Mouse (Mus musculus): Measurements from ENCODE around the gene Grik1. TPM values are rescaled to one million over a fixed set of nuclear protein-coding genes. Genes with fewer than 3 reads are reported as not detected.

Gene Grik1
- polyA plus RNA-seq (2015; fragmentation: Nextera tagmentation; extraction: Ambion mirVana) = 1.9 and 2.2 TPM in 2 replicates

GRCm38 (mm10) chr16:88290132-88290772 is at the start of gene Grik1:
Grik1 (minus strand) TSS chr16:88290265.
- ATAC-seq (ENCODE audit: low FRiP score, low read depth) = peak; percentile 75
- no peaks in the 10 kb centered on the region for H3K9me3 ChIP-seq
- peaks cover 20% of the 10 kb centered on the region for H3K4me1 ChIP-seq
- peak within 1 kb of the TSS; percentile 52 for H3K4me3 ChIP-seq
- H3K27ac ChIP-seq = no peak within 1 kb of the TSS
- H3K9ac ChIP-seq = peak within 1 kb of the TSS; percentile 46
- peaks cover 44% of the 10 kb centered on the region for H3K27me3 ChIP-seq
- under 1% methylated on average over 27 of the region's 27 CpGs for WGBS
- no peaks in the 10 kb centered on the region for H3K36me3 ChIP-seq
- H3K4me2 ChIP-seq (replicated peaks) = peak within 1 kb of the TSS; percentile 96

DNA sequence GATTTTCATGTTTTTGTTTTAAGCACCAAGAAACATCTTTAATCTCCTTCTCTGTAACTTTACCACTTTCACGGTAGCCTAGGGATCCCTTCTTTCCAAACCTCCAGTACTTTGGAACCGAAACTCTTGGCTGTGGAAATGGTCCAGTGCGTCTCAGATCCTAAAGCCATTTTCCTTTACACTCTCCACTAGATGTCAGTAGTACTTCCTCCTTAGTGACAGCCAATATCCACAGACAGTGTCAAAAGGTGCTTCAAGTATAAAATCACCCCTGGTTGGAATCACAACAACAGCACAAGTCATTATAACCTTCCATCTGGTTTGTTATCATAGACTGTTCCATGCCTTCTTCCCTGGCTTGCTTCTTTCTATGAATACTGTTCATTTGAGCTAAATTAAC is 4.1 kb upstream of the Grik1 start:
- Histone ChIP-seq H3K9ac (no peak overlapping the region), H3K27me3 (peaks cover 27% of the 10 kb centered on the region), H3K9me3 (no peaks in the 10 kb centered on the region), H3K4me1 (peaks cover 17% of the 10 kb centered on the region), H3K4me3 (no peak overlapping the region), H3K4me2 (replicated peaks) (no peak overlapping the region), H3K27ac (no peak overlapping the region), H3K36me3 (no peaks in the 10 kb centered on the region)
- no peak for ATAC-seq (ENCODE audit: low FRiP score, low read depth)
- WGBS = 43% methylated on average over 3 of the region's 3 CpGs

GRCm38 (mm10) chr16:88289421-88290081 is 514 bp downstream of the Grik1 start:
- H3K4me2 ChIP-seq (replicated peaks) = peak overlapping the region; percentile 96
- H3K27me3 ChIP-seq = peaks cover 44% of the 10 kb centered on the region
- H3K36me3 ChIP-seq = no peaks in the 10 kb centered on the region
- peak overlapping the region; percentile 46 for H3K9ac ChIP-seq
- peak overlapping the region; percentile 52 for H3K4me3 ChIP-seq
- under 1% methylated on average over 40 of the region's 40 CpGs for WGBS
- no peak overlapping the region for H3K27ac ChIP-seq
- peaks cover 20% of the 10 kb centered on the region for H3K4me1 ChIP-seq
- H3K9me3 ChIP-seq = no peaks in the 10 kb centered on the region
- peak; percentile 48; the same call in 1 of the 2 replicates for ATAC-seq (ENCODE audit: low FRiP score, low read depth)

GRCm38 (mm10) chr16:88258407-88258806 is 31.7 kb downstream of the Grik1 start:
- Histone ChIP-seq H3K9ac (no peak overlapping the region), H3K4me1 (no peaks in the 10 kb centered on the region), H3K4me2 (replicated peaks) (no peak overlapping the region), H3K27ac (no peak overlapping the region), H3K27me3 (no peaks in the 10 kb centered on the region), H3K4me3 (no peak overlapping the region), H3K36me3 (no peaks in the 10 kb centered on the region), H3K9me3 (no peaks in the 10 kb centered on the region)
- WGBS = 86% methylated on average over 4 of the region's 4 CpGs
- no peak for ATAC-seq (ENCODE audit: low FRiP score, low read depth)

GRCm38 (mm10) chr16:88257072-88257471 is 33.0 kb downstream of the Grik1 start:
- WGBS = 49% methylated on average over 5 of the region's 5 CpGs
- no peak overlapping the region for H3K4me2 ChIP-seq (replicated peaks)
- no peak for ATAC-seq (ENCODE audit: low FRiP score, low read depth)
- no peaks in the 10 kb centered on the region for H3K4me1 ChIP-seq
- no peaks in the 10 kb centered on the region for H3K36me3 ChIP-seq
- H3K9ac ChIP-seq = no peak overlapping the region
- no peak overlapping the region for H3K4me3 ChIP-seq
- no peaks in the 10 kb centered on the region for H3K9me3 ChIP-seq
- no peak overlapping the region for H3K27ac ChIP-seq
- no peaks in the 10 kb centered on the region for H3K27me3 ChIP-seq

- Histone ChIP-seq H3K9me3 (no peaks in the 10 kb centered on the region), H3K4me1 (no peaks in the 10 kb centered on the region), H3K9ac (no peak overlapping the region), H3K36me3 (no peaks in the 10 kb centered on the region), H3K4me2 (replicated peaks) (no peak overlapping the region), H3K27me3 (no peaks in the 10 kb centered on the region), H3K4me3 (no peak overlapping the region), H3K27ac (no peak overlapping the region)
- 82% methylated on average over 3 of the region's 3 CpGs for WGBS
- ATAC-seq (ENCODE audit: low FRiP score, low read depth) = no peak
Observed at GRCm38 (mm10) chr16:88256101-88256500, 34.0 kb downstream of the Grik1 start.

DNA sequence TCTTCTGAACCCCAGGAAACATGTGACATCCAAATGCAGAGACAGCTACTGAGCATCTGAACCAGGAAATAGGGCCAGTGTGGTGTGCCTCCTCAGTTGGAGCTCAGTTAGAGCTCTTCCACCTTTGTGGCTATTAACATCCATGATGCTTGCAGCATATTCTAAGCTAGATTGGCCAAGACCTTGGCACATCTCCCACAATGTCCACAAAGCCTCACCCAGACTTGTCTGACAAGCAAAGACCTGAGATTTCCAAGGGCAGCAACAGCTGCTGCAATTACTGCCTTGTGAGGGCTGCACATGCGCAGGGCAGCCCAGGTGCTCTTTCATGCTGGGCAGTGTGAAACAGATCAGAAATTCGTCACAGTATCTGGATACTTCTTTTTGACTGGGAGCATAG is 37.4 kb downstream of the Grik1 start:
- ATAC-seq (ENCODE audit: low FRiP score, low read depth) = no peak
- Histone ChIP-seq H3K27ac (no peak overlapping the region), H3K4me2 (replicated peaks) (no peak overlapping the region), H3K9ac (no peak overlapping the region), H3K36me3 (no peaks in the 10 kb centered on the region), H3K4me3 (no peak overlapping the region), H3K4me1 (no peaks in the 10 kb centered on the region), H3K27me3 (no peaks in the 10 kb centered on the region), H3K9me3 (no peaks in the 10 kb centered on the region)
- whole genome bisulfite sequencing = 53% methylated on average over 2 of the region's 2 CpGs

DNA sequence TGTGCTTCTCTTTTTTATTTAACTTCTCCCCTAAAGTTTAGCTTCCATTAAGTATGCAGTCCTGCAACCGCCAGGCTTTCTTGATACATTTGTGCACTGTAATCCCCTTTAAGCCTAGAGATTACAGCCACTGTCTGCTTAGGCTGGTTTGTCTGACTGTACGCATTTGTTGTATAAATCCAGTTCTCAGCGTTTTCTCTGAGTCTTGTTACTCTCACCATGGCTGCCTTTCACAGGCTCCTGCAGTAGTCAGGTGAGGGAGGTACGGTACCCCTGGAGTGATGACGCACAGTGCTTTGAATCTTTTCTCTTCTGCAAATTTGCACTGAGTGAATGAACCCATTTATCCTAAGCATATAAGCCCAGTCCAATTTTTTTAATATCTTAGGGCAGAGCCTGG is 39.0 kb downstream of the Grik1 start:
- no peak for ATAC-seq (ENCODE audit: low FRiP score, low read depth)
- H3K4me1 ChIP-seq = no peaks in the 10 kb centered on the region
- no peak overlapping the region for H3K27ac ChIP-seq
- no peaks in the 10 kb centered on the region for H3K36me3 ChIP-seq
- H3K9me3 ChIP-seq = no peaks in the 10 kb centered on the region
- no peak overlapping the region for H3K9ac ChIP-seq
- no peaks in the 10 kb centered on the region for H3K27me3 ChIP-seq
- no peak overlapping the region for H3K4me3 ChIP-seq
- 67% methylated on average over 5 of the region's 5 CpGs for WGBS
- no peak overlapping the region for H3K4me2 ChIP-seq (replicated peaks)

- ATAC-seq (ENCODE audit: low FRiP score, low read depth) = no peak
- 74% methylated on average over 3 of the region's 3 CpGs for WGBS
- Histone ChIP-seq H3K4me2 (replicated peaks) (no peak overlapping the region), H3K36me3 (no peaks in the 10 kb centered on the region), H3K4me1 (no peaks in the 10 kb centered on the region), H3K27me3 (no peaks in the 10 kb centered on the region), H3K27ac (no peak overlapping the region), H3K4me3 (no peak overlapping the region), H3K9me3 (no peaks in the 10 kb centered on the region), H3K9ac (no peak overlapping the region)
Observed at GRCm38 (mm10) chr16:88249825-88250224, 40.2 kb downstream of the Grik1 start.

DNA sequence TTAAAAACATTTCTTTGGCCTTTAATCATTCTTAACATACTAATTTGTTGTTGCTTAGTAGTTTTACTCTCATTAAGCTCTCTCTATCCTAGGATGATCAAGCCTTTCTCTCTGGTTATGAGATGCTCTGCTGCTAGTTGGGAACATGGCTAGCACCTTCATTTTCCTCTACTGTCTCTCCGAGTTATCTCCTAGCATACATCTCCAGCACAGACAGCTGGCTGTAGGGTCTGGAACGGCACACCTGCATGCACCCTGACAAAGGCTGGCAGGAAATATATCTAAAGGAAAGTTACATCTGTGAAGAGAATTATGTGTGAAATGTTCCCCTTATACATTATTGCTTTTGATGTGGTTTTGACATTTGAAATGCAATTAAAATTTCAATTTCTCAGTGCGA is 42.5 kb downstream of the Grik1 start:
- H3K9me3 ChIP-seq = no peaks in the 10 kb centered on the region
- H3K27me3 ChIP-seq = no peaks in the 10 kb centered on the region
- no peaks in the 10 kb centered on the region for H3K4me1 ChIP-seq
- H3K4me3 ChIP-seq = no peak overlapping the region
- no peaks in the 10 kb centered on the region for H3K36me3 ChIP-seq
- ATAC-seq (ENCODE audit: low FRiP score, low read depth) = no peak
- 77% methylated on average over 3 of the region's 3 CpGs for WGBS
- H3K9ac ChIP-seq = no peak overlapping the region
- no peak overlapping the region for H3K27ac ChIP-seq
- H3K4me2 ChIP-seq (replicated peaks) = no peak overlapping the region

DNA sequence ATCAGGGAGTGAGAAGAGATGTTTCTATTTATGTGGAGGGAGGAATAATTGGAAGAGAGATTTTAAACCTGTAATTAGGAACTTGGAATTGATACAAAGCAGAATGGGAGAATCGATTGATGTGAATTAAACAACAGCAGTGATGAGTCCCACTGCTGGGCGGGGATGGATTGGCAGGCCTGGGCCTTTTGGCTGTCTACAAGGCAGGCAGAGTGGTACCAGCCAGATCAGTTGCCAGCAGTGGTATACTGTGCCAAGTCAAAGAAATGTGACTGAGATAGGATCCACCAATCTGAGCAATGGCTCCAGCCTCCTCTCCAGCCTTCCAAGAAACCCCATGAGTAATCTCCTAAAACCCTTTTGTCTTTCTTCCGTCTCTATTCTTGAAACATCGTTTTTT is 45.4 kb downstream of the Grik1 start:
- Histone ChIP-seq H3K4me2 (replicated peaks) (no peak overlapping the region), H3K27me3 (no peaks in the 10 kb centered on the region), H3K27ac (no peak overlapping the region), H3K9me3 (no peaks in the 10 kb centered on the region), H3K4me3 (no peak overlapping the region), H3K4me1 (no peaks in the 10 kb centered on the region), H3K36me3 (no peaks in the 10 kb centered on the region), H3K9ac (no peak overlapping the region)
- no peak for ATAC-seq (ENCODE audit: low FRiP score, low read depth)
- WGBS = 89% methylated on average over 4 of the region's 4 CpGs

DNA sequence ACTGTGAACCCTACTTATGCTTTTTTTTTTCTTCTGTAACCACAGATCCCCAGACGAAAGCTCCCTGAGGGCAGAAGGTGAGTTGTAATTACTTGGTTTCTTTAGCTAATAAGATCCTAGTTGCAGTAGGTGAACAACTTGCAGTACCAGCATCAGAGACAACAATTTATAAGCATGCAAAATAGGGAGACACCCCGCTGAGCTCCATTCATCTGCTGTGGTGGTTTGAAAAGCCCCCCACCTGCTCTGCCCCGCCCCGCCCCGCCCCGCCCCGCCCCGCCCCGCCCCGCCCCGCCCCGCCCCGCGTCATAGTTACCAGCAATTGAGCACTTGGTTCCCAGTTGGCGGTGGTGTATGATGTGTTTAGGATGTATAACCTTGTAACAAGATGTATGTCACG is 64.4 kb downstream of the Grik1 start:
- Histone ChIP-seq H3K9me3 (no peaks in the 10 kb centered on the region), H3K4me3 (no peak overlapping the region), H3K4me1 (no peaks in the 10 kb centered on the region), H3K27ac (no peak overlapping the region), H3K9ac (no peak overlapping the region), H3K36me3 (no peaks in the 10 kb centered on the region), H3K4me2 (replicated peaks) (no peak overlapping the region), H3K27me3 (no peaks in the 10 kb centered on the region)
- WGBS = 47% methylated on average over 16 of the region's 16 CpGs
- ATAC-seq (ENCODE audit: low FRiP score, low read depth) = no peak

- H3K9ac ChIP-seq = no peak overlapping the region
- 71% methylated on average over 3 of the region's 3 CpGs for WGBS
- H3K36me3 ChIP-seq = no peaks in the 10 kb centered on the region
- no peak overlapping the region for H3K4me2 ChIP-seq (replicated peaks)
- ATAC-seq (ENCODE audit: low FRiP score, low read depth) = no peak
- H3K9me3 ChIP-seq = no peaks in the 10 kb centered on the region
- H3K4me1 ChIP-seq = no peaks in the 10 kb centered on the region
- no peaks in the 10 kb centered on the region for H3K27me3 ChIP-seq
- no peak overlapping the region for H3K4me3 ChIP-seq
- H3K27ac ChIP-seq = no peak overlapping the region
Observed at GRCm38 (mm10) chr16:88221932-88222331, 68.1 kb downstream of the Grik1 start.

All from limb, embryonic 13.5 days (tissue).